Mouse (Mus musculus): ENCODE measurements around the gene Rapgef1. TPM values are rescaled to one million over a fixed set of nuclear protein-coding genes. Genes with fewer than 3 reads are reported as not detected.
"Not testable (repeated sequence)": the region's sequence is repeated elsewhere in the genome, so short reads cannot be mapped to it uniquely, and the experiment has no call there.

The Rapgef1 gene
- total RNA-seq, 2 experiments from 2014 or later = 90.9 to 92.2 TPM

GRCm38 (mm10) chr2:29741207-29741606 is 121.7 kb downstream of the Rapgef1 start:
- DNase-seq = no peak

- DNase-seq = no peak
Measured at GRCm38 (mm10) chr2:29744256-29744655, 124.7 kb downstream of the Rapgef1 start.

DNA sequence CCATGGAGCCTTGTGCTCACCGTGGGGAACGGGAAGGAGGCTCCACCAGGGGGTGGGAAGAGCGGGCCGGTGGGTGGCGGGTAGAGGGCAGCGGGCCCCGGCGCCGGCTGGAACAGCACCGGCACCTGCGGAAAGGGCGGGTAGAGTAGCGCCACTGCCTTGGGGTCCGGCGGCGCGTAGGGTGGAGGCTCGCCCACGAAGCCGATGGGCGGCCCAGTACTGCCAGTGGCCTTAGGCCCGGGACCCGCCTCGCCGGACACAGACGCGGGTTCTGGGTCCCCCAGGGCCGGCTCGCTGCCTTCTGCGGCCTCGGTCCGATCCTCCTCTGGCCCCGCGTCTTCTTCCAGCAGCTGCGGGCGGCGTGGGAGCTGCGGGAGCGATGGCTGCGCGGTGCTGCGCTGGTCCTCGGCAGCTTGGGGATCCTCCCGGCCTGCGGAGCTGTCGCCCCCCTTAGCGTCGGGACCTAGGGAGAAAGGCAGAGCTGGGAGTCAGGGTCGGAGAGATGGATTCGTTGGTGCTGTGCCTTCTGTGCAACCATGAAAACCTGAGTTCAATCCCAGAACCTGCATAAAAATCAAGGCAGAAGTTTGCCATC is 127.8 kb downstream of the Rapgef1 start:
- no peak for DNase-seq

- DNase-seq = no peak
Measured at GRCm38 (mm10) chr2:29747852-29748251, 128.3 kb downstream of the Rapgef1 start.

DNA sequence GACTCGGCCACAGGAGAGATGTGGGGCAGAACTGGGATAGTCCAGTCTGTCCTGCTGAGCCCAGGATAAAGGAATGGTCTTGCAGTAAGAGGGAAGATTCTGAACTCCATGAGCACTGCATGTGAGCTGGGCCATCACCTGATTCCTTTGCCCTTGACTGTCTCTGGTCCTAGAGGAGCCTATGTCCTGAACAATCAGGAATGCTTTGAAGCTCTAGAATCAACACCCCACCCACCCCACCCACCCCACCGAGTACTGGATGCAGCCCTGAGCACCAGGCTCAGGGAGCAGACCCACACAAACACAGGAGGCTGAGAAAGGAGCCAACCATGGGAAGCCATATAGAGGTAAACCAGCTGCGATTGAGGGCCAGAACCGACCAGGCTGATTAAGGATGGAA is 129.0 kb downstream of the Rapgef1 start:
- DNase-seq = no peak

- DNase-seq = no peak
Measured at GRCm38 (mm10) chr2:29751497-29751896, 132.0 kb downstream of the Rapgef1 start, which contains the start of gene Gm13420. Gm13420 (minus strand) TSS chr2:29751685.

GRCm38 (mm10) chr2:29752397-29752796 is 132.9 kb downstream of the Rapgef1 start:
- no peak for DNase-seq

DNA sequence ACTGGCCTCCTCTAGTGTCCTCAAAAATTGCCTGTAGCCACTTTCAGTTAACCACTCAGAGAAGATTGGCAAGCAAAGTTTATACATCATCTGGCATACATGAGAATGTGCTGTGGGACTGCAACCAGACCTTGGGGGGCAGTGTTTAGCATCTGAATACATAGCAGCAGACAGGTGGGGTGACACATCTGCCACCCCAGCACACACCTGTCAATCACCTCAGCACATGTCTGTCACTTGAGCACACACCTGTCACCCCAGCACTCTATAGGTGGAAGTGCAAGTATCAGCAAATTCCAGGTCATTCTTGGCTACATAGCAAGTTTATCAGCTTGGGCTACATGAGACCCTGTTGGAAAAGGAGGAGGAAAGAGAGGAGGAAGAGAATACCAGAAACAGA is 136.2 kb downstream of the Rapgef1 start:
- DNase-seq = no peak

DNA sequence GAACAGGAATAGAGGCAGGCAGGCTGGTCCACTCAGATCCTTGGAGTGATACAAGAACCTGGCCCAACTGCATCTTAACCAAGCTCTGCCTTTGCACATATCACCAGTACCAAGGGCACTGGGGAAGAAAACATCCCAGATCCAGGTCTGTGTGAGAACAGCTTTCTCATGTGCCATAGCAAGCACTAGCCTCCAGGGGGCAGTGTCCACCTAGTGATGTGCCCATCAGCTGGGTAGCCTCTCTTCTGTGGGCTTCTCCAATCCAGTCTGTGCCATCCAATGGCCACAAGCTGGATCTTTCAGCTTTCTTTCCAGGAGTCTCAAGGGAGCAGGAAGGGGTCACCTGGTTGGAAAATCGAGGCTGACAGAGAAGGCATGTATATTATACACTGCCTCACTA is 145.3 kb downstream of the Rapgef1 start:
- DNase-seq = peak; percentile 76

DNA sequence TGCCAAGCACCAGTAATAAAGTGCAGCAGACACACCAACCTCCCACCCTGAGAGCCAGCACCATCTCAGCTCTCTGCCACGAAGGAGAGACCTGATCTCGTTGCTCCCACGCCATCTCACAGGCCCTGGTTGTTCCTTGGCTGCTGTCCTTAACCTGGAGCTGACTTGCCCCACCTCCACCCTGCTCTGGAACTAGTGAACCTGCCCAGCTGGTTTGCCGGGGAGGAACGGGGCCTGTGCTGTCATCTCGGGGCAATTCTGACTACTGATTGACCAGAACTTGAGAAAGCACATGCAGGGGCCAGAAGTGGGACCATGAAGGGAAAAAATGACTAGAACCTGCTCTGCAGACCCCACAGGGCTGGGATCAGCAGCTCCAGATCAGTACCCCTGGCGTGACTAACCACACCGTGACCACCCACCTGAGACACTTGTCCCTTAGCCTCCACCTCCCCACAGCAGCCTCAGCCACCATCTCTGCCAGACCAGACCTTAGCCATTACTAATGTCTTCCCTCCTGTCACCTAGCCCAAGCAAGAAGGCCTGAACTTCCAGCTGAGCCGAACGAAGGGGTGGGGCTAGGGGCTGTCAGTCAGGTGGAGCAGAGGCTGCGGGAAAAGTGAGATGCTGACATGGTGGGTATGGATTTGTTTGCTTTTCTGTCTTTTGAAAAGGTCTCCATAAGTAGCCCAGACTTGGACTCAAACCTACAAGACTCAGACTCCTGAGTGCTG is 148.6 kb downstream of the Rapgef1 start:
- DNase-seq = no peak

DNA sequence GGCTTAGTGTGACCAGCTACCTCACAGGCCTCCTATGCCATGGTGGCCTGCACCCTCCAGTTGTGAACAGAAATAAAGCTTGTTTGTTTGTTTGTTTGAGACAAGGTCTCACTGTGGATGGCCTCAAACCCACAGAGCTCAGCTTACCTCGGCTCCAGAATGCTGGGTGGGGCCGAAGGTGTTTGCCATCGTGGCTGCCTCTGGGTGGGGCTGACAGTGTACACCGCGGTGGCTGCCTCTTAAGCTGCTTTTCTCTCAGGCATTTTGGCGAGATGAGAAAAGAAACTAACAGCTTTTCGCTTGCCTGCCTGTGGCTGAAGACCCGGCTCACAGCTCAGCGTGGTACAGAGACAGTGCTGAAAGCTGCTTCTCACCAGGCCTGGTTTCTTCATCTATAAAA is 149.4 kb downstream of the Rapgef1 start:
- no peak for DNase-seq

GRCm38 (mm10) chr2:29770162-29770561 is 150.6 kb downstream of the Rapgef1 start:
- DNase-seq = no peak

GRCm38 (mm10) chr2:29771611-29772461 is 152.3 kb downstream of the Rapgef1 start:
- no peak for DNase-seq

DNA sequence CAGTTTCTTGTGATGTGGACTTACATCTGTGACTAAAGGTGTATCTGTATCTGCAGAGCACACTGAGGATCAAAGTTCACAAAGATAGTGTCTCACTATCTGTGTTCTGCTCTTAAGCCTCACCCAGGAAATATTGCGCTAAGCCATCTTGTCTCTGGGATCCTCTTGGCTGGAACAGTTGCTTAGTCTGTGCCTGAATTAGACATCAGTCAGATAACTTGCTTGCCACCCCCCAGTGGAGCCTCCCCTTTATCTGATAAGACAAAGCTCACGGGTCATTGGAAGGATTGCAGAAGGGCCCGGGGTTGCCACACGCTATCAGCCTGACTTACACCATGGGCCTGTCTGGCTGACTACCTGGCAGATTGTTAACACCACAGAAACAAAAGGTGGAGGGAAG is 153.8 kb downstream of the Rapgef1 start:
- no peak for DNase-seq

GRCm38 (mm10) chr2:29781256-29781655 is 161.7 kb downstream of the Rapgef1 start:
- not testable (repeated sequence) for DNase-seq

DNA sequence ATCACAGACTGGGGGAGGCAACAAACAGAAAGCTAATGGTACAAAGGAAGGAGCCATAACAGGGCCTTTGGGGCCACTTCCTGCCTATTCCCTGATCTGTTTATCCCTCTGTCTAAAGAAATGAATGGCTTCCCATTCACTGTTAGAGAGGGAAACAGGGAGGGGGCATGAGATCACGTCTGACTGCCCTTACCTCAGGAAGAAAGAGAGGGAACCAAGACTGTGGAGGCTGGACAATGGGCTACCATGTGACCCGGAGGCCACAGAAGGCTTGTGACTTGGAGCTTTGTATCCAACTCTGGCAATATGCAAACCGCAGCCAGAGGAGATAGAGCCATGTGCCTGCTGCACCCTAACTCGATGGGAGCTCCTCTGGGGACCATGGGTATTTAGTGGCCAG is 164.8 kb downstream of the Rapgef1 start:
- no peak for DNase-seq

GRCm38 (mm10) chr2:29787104-29787917 is 167.8 kb downstream of the Rapgef1 start, which contains the start of gene Coq4:
Coq4 (plus strand) TSS chr2:29787493.
- peak; percentile 79 for DNase-seq

- DNase-seq = peak; percentile 69
Measured at GRCm38 (mm10) chr2:29787937-29788681, 168.6 kb downstream of the Rapgef1 start, which contains the start of gene Trub2. Trub2 (minus strand) TSS chr2:29788502.

Data from gastrocnemius, postnatal 10 days (tissue).